Mouse (Mus musculus): ENCODE measurements around the gene Plekho2. TPM values are rescaled to one million over a fixed set of nuclear protein-coding genes. Genes with fewer than 3 reads are reported as not detected.

Gene Plekho2
- total and polyA plus RNA-seq, 2 experiments: 1.4 to 5.4 TPM

- no peak overlapping the region for H3K9ac ChIP-seq (ENCODE audit: low read depth, low read length)
- no peak overlapping the region for H3K4me3 ChIP-seq (ENCODE audit: insufficient read depth, low read depth, low read length)
- TF ChIP-seq POLR2A (IDR thresholded peaks at IDR 0.05; ENCODE audit: extremely low read depth, insufficient read depth, low read length) (no peak), CTCF (IDR thresholded peaks at IDR 0.05; ENCODE audit: low read depth, low read length) (no peak)
- no peak for DNase-seq (ENCODE audit: extremely low read depth, low read depth, low spot score)
- H3K27ac ChIP-seq (replicated peaks; ENCODE audit: insufficient read depth, low read depth, low read length): no peak overlapping the region
- H3K36me3 ChIP-seq (ENCODE audit: control insufficient read depth, insufficient read depth, low read length): no peaks in the 10 kb centered on the region
- no peaks in the 10 kb centered on the region for H3K4me1 ChIP-seq (ENCODE audit: control insufficient read depth, insufficient read depth, low read length)
- H3K79me2 ChIP-seq (ENCODE audit: control insufficient read depth, insufficient read depth, low read length): no peaks in the 10 kb centered on the region
- WGBS: 50% methylated on average over 7 of the region's 7 CpGs
- no peaks in the 10 kb centered on the region for H3K27me3 ChIP-seq (ENCODE audit: control insufficient read depth, insufficient read depth, low read length)
These were observed 71.4 kb downstream of the Plekho2 start for GRCm38 (mm10) chr9:65508449-65508848.

DNA sequence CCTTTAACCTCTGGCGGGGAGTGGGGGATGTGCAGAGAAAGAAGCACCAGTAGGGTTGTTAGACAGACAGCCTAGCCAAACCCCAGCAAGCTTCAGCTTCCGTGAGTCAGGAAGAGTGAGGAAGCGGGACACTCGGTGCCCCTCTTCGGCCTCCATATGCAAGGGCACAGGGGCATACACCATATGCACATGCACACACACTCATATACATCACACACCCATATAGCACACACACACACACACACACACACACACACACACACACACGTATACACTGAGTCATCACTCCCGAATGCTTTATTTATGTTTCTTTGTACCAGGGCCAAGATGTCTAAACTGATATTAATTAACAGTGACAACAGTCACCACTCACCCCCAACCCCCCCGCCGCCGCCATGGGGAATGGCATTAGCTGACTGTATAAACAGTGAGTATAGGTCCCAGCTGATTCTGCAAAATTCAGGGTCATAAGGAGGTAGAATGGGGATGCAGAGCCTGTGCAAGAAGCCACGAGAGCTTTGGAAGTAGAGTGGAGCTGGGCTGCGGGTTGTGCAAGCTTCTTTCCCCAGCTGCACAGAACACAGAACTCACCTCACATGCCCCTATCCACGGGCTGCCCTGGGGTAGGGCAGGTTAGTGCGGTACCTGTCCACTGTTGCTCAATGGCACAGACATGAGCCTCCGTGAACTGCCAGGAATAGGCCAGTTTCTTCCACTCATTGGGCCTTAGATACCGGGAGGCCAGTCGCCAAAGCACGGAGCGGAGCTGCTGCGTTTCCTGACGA, 76.9 kb downstream of the Plekho2 start:
- no peak for DNase-seq (ENCODE audit: extremely low read depth, low read depth, low spot score)
- Histone ChIP-seq H3K4me1 (ENCODE audit: control insufficient read depth, insufficient read depth, low read length) (no peaks in the 10 kb centered on the region), H3K9ac (ENCODE audit: low read depth, low read length) (no peak overlapping the region), H3K79me2 (ENCODE audit: control insufficient read depth, insufficient read depth, low read length) (no peaks in the 10 kb centered on the region), H3K27me3 (ENCODE audit: control insufficient read depth, insufficient read depth, low read length) (no peaks in the 10 kb centered on the region), H3K27ac (replicated peaks; ENCODE audit: insufficient read depth, low read depth, low read length) (no peak overlapping the region), H3K36me3 (ENCODE audit: control insufficient read depth, insufficient read depth, low read length) (no peaks in the 10 kb centered on the region), H3K4me3 (ENCODE audit: insufficient read depth, low read depth, low read length) (no peak overlapping the region)
- TF ChIP-seq CTCF (IDR thresholded peaks at IDR 0.05; ENCODE audit: low read depth, low read length) (no peak), POLR2A (IDR thresholded peaks at IDR 0.05; ENCODE audit: extremely low read depth, insufficient read depth, low read length) (no peak)
- 80% methylated on average over 21 of the region's 21 CpGs for WGBS

Other genes starting within 250 kb of the Plekho2 start
- 3.6 and 5.6 TPM in 2 replicates for gene Pdcd7, start 233.9 kb downstream of the Plekho2 start, total RNA-seq (2014; rRNA removed)
- gene Pdcd7, start 233.9 kb downstream of the Plekho2 start, polyA plus RNA-seq (2012; rRNA removed): 3.5 and 4.5 TPM in 2 replicates
- gene Ubap1l, start 219.0 kb downstream of the Plekho2 start, total RNA-seq (2014; rRNA removed): 0.18 TPM in 1 of 2 replicates, not detected in the other
- gene Ubap1l, start 219.0 kb downstream of the Plekho2 start, polyA plus RNA-seq (2012; rRNA removed): 0.12 and 0.22 TPM in 2 replicates
- 0.20 and 0.28 TPM in 2 replicates for gene Kbtbd13, start 188.4 kb downstream of the Plekho2 start, total RNA-seq (2014; rRNA removed)
- gene Kbtbd13, start 188.4 kb downstream of the Plekho2 start, polyA plus RNA-seq (2012; rRNA removed): 0.14 and 0.49 TPM in 2 replicates
- gene Rasl12, start 181.5 kb downstream of the Plekho2 start, total RNA-seq (2014; rRNA removed): 0.09 and 0.13 TPM in 2 replicates
- gene Rasl12, start 181.5 kb downstream of the Plekho2 start, polyA plus RNA-seq (2012; rRNA removed): 0.17 and 0.32 TPM in 2 replicates
- 2.9 and 3.2 TPM in 2 replicates for gene Slc51b, start 157.1 kb downstream of the Plekho2 start, total RNA-seq (2014; rRNA removed)
- 0.14 and 0.22 TPM in 2 replicates for gene Slc51b, start 157.1 kb downstream of the Plekho2 start, polyA plus RNA-seq (2012; rRNA removed)
- 5.5 and 5.8 TPM in 2 replicates for gene Mtfmt, start 144.3 kb downstream of the Plekho2 start, total RNA-seq (2014; rRNA removed)
- 5.8 and 6.0 TPM in 2 replicates for gene Mtfmt, start 144.3 kb downstream of the Plekho2 start, polyA plus RNA-seq (2012; rRNA removed)
- gene Spg21, start 119.1 kb downstream of the Plekho2 start, total RNA-seq (2014; rRNA removed): 20.0 and 25.7 TPM in 2 replicates
- 10.7 and 11.3 TPM in 2 replicates for gene Spg21, start 119.1 kb downstream of the Plekho2 start, polyA plus RNA-seq (2012; rRNA removed)
- gene Ankdd1a, start 59.8 kb downstream of the Plekho2 start, total RNA-seq (2014; rRNA removed): not detected in 2 replicates
- gene Ankdd1a, start 59.8 kb downstream of the Plekho2 start, polyA plus RNA-seq (2012; rRNA removed): not detected in 2 replicates
- 0.20 TPM in 1 of 2 replicates, not detected in the other for gene Pif1, start 7.1 kb upstream of the Plekho2 start, total RNA-seq (2014; rRNA removed)
- 0.04 TPM in 1 of 2 replicates, not detected in the other for gene Pif1, start 7.1 kb upstream of the Plekho2 start, polyA plus RNA-seq (2012; rRNA removed)
- 9.8 and 13.2 TPM in 2 replicates for gene Rbpms2, start 49.6 kb upstream of the Plekho2 start, total RNA-seq (2014; rRNA removed)
- gene Rbpms2, start 49.6 kb upstream of the Plekho2 start, polyA plus RNA-seq (2012; rRNA removed): 110 and 121 TPM in 2 replicates
- gene Oaz2, start 88.0 kb upstream of the Plekho2 start, total RNA-seq (2014; rRNA removed): 14.7 and 20.6 TPM in 2 replicates
- 27.5 and 29.6 TPM in 2 replicates for gene Oaz2, start 88.0 kb upstream of the Plekho2 start, polyA plus RNA-seq (2012; rRNA removed)
- 2.8 and 4.4 TPM in 2 replicates for gene Zfp609, start 247.5 kb upstream of the Plekho2 start, total RNA-seq (2014; rRNA removed)
- gene Zfp609, start 247.5 kb upstream of the Plekho2 start, polyA plus RNA-seq (2012; rRNA removed): 4.4 TPM in 2 replicates

All from liver, adult 2 months (tissue).